Mouse (Mus musculus) CH12.LX (cell line): ENCODE results near the gene Tspan32. TPM values are rescaled to one million over a fixed set of nuclear protein-coding genes. Genes with fewer than 3 reads are reported as not detected.

ENCODE experiments used
- DNase-seq: peaks from one replicate; pipeline ENCODE4 v3.0.0-alpha.2; 2013; ENCODE audit errors: extremely low read depth
- H3K27ac ChIP-seq: 2 replicates; pipeline ENCODE4 v1.5.1; 2012; ENCODE audit warnings: low read depth, mild to moderate bottlenecking, control low read depth, moderate library complexity; ENCODE audit not compliant: insufficient read depth
- H3K27me3 ChIP-seq: replicated peaks from 2 replicates; pipeline ENCODE3; 2012; ENCODE audit warnings: inconsistent platforms
- H3K36me3 ChIP-seq, 2 experiments: replicated peaks in 1 of 2; 2 replicates each; pipeline versions ENCODE3 to v1.6.1; 2012; ENCODE audit warnings: inconsistent platforms in 1 of 2, low read length in 1 of 2, mild to moderate bottlenecking in 1 of 2, mixed read lengths in 1 of 2, moderate library complexity in 1 of 2; ENCODE audit not compliant: control insufficient read depth in 1 of 2, insufficient read depth in 1 of 2
- H3K4me1 ChIP-seq, 2 experiments: 2 replicates each; pipeline ENCODE4 v1.6.1; 2012; ENCODE audit warnings: inconsistent platforms in 1 of 2, moderate library complexity in 1 of 2; ENCODE audit not compliant: insufficient read depth in 2 of 2, control insufficient read depth in 1 of 2
- H3K4me2 ChIP-seq: 2 replicates; pipeline ENCODE4 v1.6.1; 2012; ENCODE audit warnings: low read depth, mild to moderate bottlenecking, control low read depth; ENCODE audit not compliant: poor library complexity, insufficient read depth, severe bottlenecking
- H3K4me3 ChIP-seq, 3 experiments: fragments of 150-350 bp in 1 of 3; sonication (generic) in 1 of 3; replicated peaks in 1 of 3; 2 replicates each; pipeline versions ENCODE3 to v1.5.1; 2011 to 2012; ENCODE audit warnings: low read depth in 2 of 3, low read length in 2 of 3, mild to moderate bottlenecking in 2 of 3, moderate library complexity in 2 of 3, control low read depth in 1 of 3, improper control_type of control experiment in 1 of 3, inconsistent platforms in 1 of 3, mixed read lengths in 1 of 3; ENCODE audit not compliant: poor library complexity in 1 of 3
- H3K79me2 ChIP-seq: replicated peaks from 2 replicates; pipeline ENCODE4 v1.6.1; 2012; ENCODE audit warnings: mild to moderate bottlenecking, moderate library complexity; ENCODE audit not compliant: control insufficient read depth, poor library complexity, insufficient read depth, severe bottlenecking; ENCODE audit errors: extremely low read depth
- H3K9ac ChIP-seq: 2 replicates; pipeline ENCODE4 v1.6.1; 2012; ENCODE audit warnings: low read depth, mild to moderate bottlenecking, control low read depth, moderate library complexity; ENCODE audit not compliant: insufficient read depth
- H3K9me3 ChIP-seq: replicated peaks from 2 replicates; pipeline ENCODE3; 2012; ENCODE audit warnings: low read length, inconsistent platforms, mixed read lengths
- CHD2 ChIP-seq: IDR thresholded peaks from 2 replicates; pipeline ENCODE4 v1.6.1; 2011; ENCODE audit warnings: low read length, improper control_type of control experiment
- ELF1 ChIP-seq: IDR thresholded peaks from 2 replicates; pipeline ENCODE4 v1.6.1; 2014; ENCODE audit warnings: low read depth, mild to moderate bottlenecking, inconsistent platforms, low read length, improper control_type of control experiment
- EP300 ChIP-seq: IDR thresholded peaks from 2 replicates; pipeline ENCODE4 v1.6.1; 2011; ENCODE audit warnings: low read length, improper control_type of control experiment
- ETS1 ChIP-seq: conservative IDR thresholded peaks from 2 replicates; pipeline ENCODE4 v1.6.1; 2012; ENCODE audit warnings: low read depth, mild to moderate bottlenecking, inconsistent platforms, low read length, improper control_type of control experiment, moderate library complexity
- IRF4 ChIP-seq: IDR thresholded peaks from 2 replicates; pipeline ENCODE4 v1.6.1; 2014; ENCODE audit warnings: low read depth, mild to moderate bottlenecking, inconsistent platforms, low read length, improper control_type of control experiment
- JUN ChIP-seq: IDR thresholded peaks from 2 replicates; pipeline ENCODE4 v1.6.1; 2011; ENCODE audit warnings: low read depth, mild to moderate bottlenecking, low read length, improper control_type of control experiment, moderate library complexity; ENCODE audit not compliant: insufficient read depth
- MAFK ChIP-seq: IDR thresholded peaks from 2 replicates; pipeline ENCODE4 v1.6.1; 2011; ENCODE audit warnings: low read length, improper control_type of control experiment; ENCODE audit not compliant: insufficient replicate concordance
- MEF2A ChIP-seq: IDR thresholded peaks from 2 replicates; pipeline ENCODE4 v1.6.1; 2014; ENCODE audit warnings: low read depth, mild to moderate bottlenecking, inconsistent platforms, low read length, improper control_type of control experiment, borderline replicate concordance
- POLR2A ChIP-seq: IDR thresholded peaks from 2 replicates; pipeline ENCODE4 v1.6.1; 2011; ENCODE audit warnings: low read depth, mild to moderate bottlenecking, improper control_type of control experiment, low read length
- POLR2AphosphoS2 ChIP-seq: IDR thresholded peaks from 2 replicates; pipeline ENCODE4 v1.6.1; 2011; ENCODE audit warnings: low read depth, low read length, improper control_type of control experiment
- RAD21 ChIP-seq: IDR thresholded peaks from 2 replicates; pipeline ENCODE4 v1.6.1; 2011; ENCODE audit warnings: low read depth, mild to moderate bottlenecking, low read length, improper control_type of control experiment, moderate library complexity
- SIN3A ChIP-seq: IDR thresholded peaks from 2 replicates; pipeline ENCODE4 v1.6.1; 2012; ENCODE audit warnings: low read length, improper control_type of control experiment, inconsistent platforms
- TCF12 ChIP-seq: IDR thresholded peaks from 2 replicates; pipeline ENCODE4 v1.6.1; 2014; ENCODE audit warnings: low read depth, mild to moderate bottlenecking, inconsistent platforms, low read length, improper control_type of control experiment
- USF1 ChIP-seq: IDR thresholded peaks from 2 replicates; pipeline ENCODE4 v1.6.1; 2014; ENCODE audit warnings: low read depth, mild to moderate bottlenecking, inconsistent platforms, low read length, improper control_type of control experiment
- USF2 ChIP-seq: conservative IDR thresholded peaks from 2 replicates; pipeline ENCODE4 v1.6.1; 2011; ENCODE audit warnings: low read depth, low read length, improper control_type of control experiment
- ZKSCAN1 ChIP-seq: IDR thresholded peaks from 2 replicates; pipeline ENCODE4 v1.6.1; 2012; ENCODE audit warnings: low read depth, inconsistent platforms, low read length, improper control_type of control experiment, borderline replicate concordance
- ZMIZ1 ChIP-seq: IDR thresholded peaks from 2 replicates; pipeline ENCODE4 v1.6.1; 2012; ENCODE audit warnings: low read depth, mild to moderate bottlenecking, inconsistent platforms, low read length, improper control_type of control experiment
- dilution Hi-C: fragments of 300-500 bp; cut with MboI; formaldehyde crosslinking; loops from 2 replicates; pipeline ENCODE4 v1.14.3; 2020; ENCODE audit warnings: low sequenced_read_pairs; ENCODE audit not compliant: extremely low pct_unique_long_range_greater_than_20kb, extremely low pct_ligation_motif_present
- in situ Hi-C: fragments of 300-500 bp; cut with MboI; formaldehyde crosslinking; loops from 3 replicates; pipeline ENCODE4 v1.14.3; 2019; ENCODE audit warnings: low sequenced_read_pairs, low pct_ligation_motif_present, low pct_unique_long_range_greater_than_20kb, mixed read lengths
- polyA plus RNA-seq: library from polyadenylated mRNA; unstranded; fragments of >175 nt; gene quantifications from 2 replicates; pipeline ENCODE4 v1.2.1, GENCODE M21; 2012; ENCODE audit warnings: low read depth; ENCODE audit not compliant: insufficient read length
- total RNA-seq, 2 experiments: library from RNA; depleted of rRNA; stranded (reverse); fragments of 300-350 nt in 1 of 2; fragments of >200 nt in 1 of 2; gene quantifications; 2 replicates each; pipeline ENCODE4 v1.2.3; 2012 to 2014

Tspan32 gene
- total and polyA plus RNA-seq, 3 experiments = 28.2 to 34.5 (median 28.6) TPM

DNA sequence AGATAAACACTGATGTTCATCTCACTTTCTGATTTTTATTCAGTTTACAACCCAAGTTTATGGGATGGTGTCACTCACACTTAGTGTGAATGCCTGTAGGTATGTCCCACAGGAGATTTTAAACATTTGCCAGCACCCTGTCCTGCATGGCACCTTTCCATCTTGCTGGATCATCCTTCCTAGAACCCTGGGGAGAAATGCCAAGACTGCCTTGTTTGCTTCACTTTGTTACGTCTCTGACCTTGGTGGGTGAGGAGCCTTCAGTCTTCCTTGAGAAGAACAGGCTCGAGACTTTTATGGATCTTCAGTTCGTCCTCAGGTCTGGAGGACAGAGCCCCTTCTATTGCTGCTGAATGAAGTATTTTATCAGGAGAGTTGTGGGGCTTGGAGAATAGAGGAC lies 44.5 kb downstream of the Tspan32 start:
- H3K4me1 ChIP-seq = peaks cover 5 to 38% of the 10 kb centered on the region in 2 experiments; a peak in 3 of 4 replicates
- peaks cover 5% of the 10 kb centered on the region for H3K9me3 ChIP-seq
- no peak overlapping the region for H3K4me2 ChIP-seq
- no peak for DNase-seq
- no peak overlapping the region for H3K27ac ChIP-seq
- TF ChIP-seq POLR2A (no peak), ZKSCAN1 (no peak), MAFK (no peak), JUN (no peak), ZMIZ1 (no peak), USF2 (no peak), USF1 (no peak), ETS1 (no peak), RAD21 (no peak), EP300 (no peak), SIN3A (no peak), TCF12 (no peak), IRF4 (no peak), CHD2 (no peak)
- in situ Hi-C loops (no loop called here), dilution Hi-C loops (no loop called here)
- no peaks in the 10 kb centered on the region for H3K27me3 ChIP-seq
- H3K4me3 ChIP-seq = no peak overlapping the region
- peaks cover 17% of the 10 kb centered on the region for H3K79me2 ChIP-seq
- H3K9ac ChIP-seq = no peak overlapping the region
- H3K36me3 ChIP-seq = peaks cover 0 to 6% of the 10 kb centered on the region in 2 experiments

DNA sequence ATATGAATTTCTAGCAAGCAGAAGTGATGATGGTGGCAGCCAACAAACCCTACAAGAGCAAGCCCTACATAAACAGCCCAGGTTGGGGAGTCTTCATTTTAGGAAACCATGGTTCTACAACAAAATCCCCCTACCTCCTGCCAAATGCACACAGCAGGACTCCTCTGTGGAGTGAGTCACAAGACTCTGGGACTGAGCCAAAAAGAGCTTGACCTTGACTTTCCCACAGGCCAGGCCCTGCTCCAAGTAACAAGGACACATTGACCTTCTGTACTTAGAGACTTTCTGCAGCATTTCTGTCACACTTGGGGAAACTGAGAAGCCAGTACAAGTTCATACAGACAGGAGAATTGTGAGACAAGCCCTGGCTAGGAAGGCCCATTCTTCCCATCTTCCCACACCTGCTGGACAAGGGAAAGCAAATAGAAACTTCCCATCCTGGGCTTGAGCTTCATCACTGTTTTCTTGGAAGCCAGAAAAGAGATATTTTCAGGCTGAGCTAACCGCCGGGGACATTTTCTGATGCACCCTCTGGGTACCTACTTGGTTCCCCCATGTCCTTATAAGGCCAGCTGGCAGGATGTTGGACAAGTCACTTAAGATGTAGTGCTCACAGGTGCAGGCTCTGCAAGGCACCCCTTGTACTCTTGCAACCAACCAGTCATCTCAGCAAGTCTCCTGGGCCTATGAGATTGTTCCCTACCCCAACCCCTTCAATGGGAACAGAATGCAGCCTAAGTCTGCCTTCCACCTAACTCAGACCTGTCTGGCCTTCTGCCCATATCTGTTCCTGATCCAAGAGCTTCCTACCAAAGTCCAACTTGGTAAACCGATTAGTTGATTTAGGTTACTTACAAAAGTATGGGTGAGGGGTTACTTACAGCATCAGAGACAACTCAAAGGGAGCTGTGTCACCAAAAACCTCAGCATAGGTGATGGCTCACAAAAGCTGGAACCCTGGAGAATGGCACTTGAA lies 45.3 kb downstream of the Tspan32 start:
- Histone ChIP-seq H3K4me2 (no peak overlapping the region), H3K36me3 (peaks cover 3 to 13% of the 10 kb centered on the region in 2 experiments), H3K9ac (no peak overlapping the region), H3K79me2 (peaks cover 25% of the 10 kb centered on the region), H3K4me3 (no peak overlapping the region), H3K27me3 (no peaks in the 10 kb centered on the region), H3K4me1 (peaks cover 5 to 45% of the 10 kb centered on the region in 2 experiments; a peak in 3 of 4 replicates), H3K27ac (no peak overlapping the region), H3K9me3 (no peaks in the 10 kb centered on the region)
- dilution Hi-C loops = no loop called here
- no peak for TF ChIP-seq MEF2A
- TF ChIP-seq ELF1 = no peak
- TF ChIP-seq TCF12 = no peak
- no peak for TF ChIP-seq POLR2AphosphoS2
- no peak for TF ChIP-seq ZKSCAN1
- DNase-seq = no peak
- in situ Hi-C loops = no loop called here
